Mouse (Mus musculus) left cerebral cortex, adult 18-20 months (tissue): ENCODE measurements at regions not wholly inside any gene's neighbourhood (a gene's known extent, or its start where the extent isn't known, plus 50 kb on each side); places are given as distances from the start of the nearest gene placed in this dataset.
A peak's percentile ranks its signal among the peaks of the same experiment; 100 is the strongest.

Experiments
- DNase-seq, 2 experiments: peaks; one replicate each; pipeline ENCODE4 v3.0.0; 2021 to 2022; ENCODE audit warnings: low spot score in 2 of 2, mixed read lengths in 1 of 2

- DNase-seq, result no peak
Measured at GRCm38 (mm10) chr3:78782766-78783165, 503.6 kb downstream of the Rapgef2 start.

- DNase-seq, result no peak
Measured at GRCm38 (mm10) chr3:78755686-78756476, 530.4 kb downstream of the Rapgef2 start.

GRCm38 (mm10) chr3:78736111-78736510 is 550.2 kb downstream of the Rapgef2 start:
- no peak for DNase-seq

- no peak for DNase-seq
Measured at GRCm38 (mm10) chr3:78716691-78717090, 569.6 kb downstream of the Rapgef2 start.

- no peak for DNase-seq
Measured at GRCm38 (mm10) chr3:78707687-78708086, 578.6 kb downstream of the Rapgef2 start.

GRCm38 (mm10) chr3:78698936-78699335 is 587.4 kb downstream of the Rapgef2 start:
- peak; percentile 17 to 20 for DNase-seq

- DNase-seq, result peak; percentile 14 to 21
Measured at GRCm38 (mm10) chr3:78691499-78691898, 594.8 kb downstream of the Rapgef2 start.

GRCm38 (mm10) chr3:78677656-78678055 is 608.7 kb downstream of the Rapgef2 start:
- no peak for DNase-seq

- DNase-seq, result no peak
Measured at GRCm38 (mm10) chr3:78676806-78677205, 609.5 kb downstream of the Rapgef2 start.

- no peak for DNase-seq
Measured at GRCm38 (mm10) chr3:78674529-78675187, 611.7 kb downstream of the Rapgef2 start.

- DNase-seq, result no peak
Measured at GRCm38 (mm10) chr3:78668050-78668449, 618.3 kb downstream of the Rapgef2 start.

- no peak for DNase-seq
Measured at GRCm38 (mm10) chr3:78667374-78668023, 618.8 kb downstream of the Rapgef2 start.

- DNase-seq, result no peak
Measured at GRCm38 (mm10) chr3:78648115-78648514, 638.2 kb downstream of the Rapgef2 start.

- no peak for DNase-seq
Measured at GRCm38 (mm10) chr3:78635386-78635785, 650.9 kb downstream of the Rapgef2 start.

GRCm38 (mm10) chr3:78618900-78619299 is 667.4 kb downstream of the Rapgef2 start:
- peak; percentile 40 to 48 for DNase-seq

GRCm38 (mm10) chr3:78594718-78595236 is 691.5 kb downstream of the Rapgef2 start:
- no peak for DNase-seq

GRCm38 (mm10) chr3:78594305-78594704 is 692.0 kb downstream of the Rapgef2 start:
- DNase-seq, result no peak

GRCm38 (mm10) chr3:78586639-78587038 is 699.7 kb downstream of the Rapgef2 start:
- DNase-seq, result no peak

GRCm38 (mm10) chr3:78581868-78582267 is 704.4 kb downstream of the Rapgef2 start:
- DNase-seq, result peak; percentile 9 to 16

- DNase-seq, result no peak
Measured at GRCm38 (mm10) chr3:78581100-78581499, 705.2 kb downstream of the Rapgef2 start.

GRCm38 (mm10) chr3:78575667-78576464 is 710.5 kb downstream of the Rapgef2 start:
- no peak for DNase-seq
